Mouse (Mus musculus) urinary bladder, postnatal 25 days (tissue): ENCODE measurements around the gene Jhy.

ENCODE experiments used
- DNase-seq: peaks from one replicate; pipeline ENCODE4 v3.0.0; 2022; ENCODE audit warnings: low spot score

Gene Jhy

DNA sequence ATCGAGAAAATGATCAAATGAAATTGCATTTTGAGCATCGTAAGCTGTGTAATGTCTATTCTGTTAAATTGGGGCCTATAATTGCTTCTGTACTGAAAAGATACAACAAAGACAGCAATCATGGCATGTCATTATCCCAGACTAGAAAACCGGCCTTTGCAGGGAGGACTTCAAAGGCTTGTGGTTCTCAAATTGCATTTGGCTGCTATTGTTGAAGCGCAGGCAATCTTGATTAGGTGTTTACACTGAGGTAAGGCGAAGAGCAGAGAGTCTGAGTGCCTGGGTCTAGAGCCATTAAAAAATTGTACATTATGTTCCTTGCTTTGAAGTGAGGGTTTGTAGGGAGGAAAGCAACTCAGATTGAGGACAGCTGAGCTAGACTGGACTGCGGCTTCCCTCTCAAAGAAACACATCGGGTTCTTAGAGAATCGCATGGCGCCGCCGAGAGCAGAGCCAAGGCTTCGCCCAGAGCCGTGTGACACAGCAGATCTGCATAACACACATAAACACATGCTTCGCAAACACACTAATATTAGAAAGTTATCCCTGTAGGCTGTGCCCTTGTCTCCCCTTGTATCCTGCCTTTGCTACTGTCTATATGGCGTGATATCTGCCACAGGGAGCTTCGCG lies 36.5 kb downstream of the Jhy start:
- no peak for DNase-seq

DNA sequence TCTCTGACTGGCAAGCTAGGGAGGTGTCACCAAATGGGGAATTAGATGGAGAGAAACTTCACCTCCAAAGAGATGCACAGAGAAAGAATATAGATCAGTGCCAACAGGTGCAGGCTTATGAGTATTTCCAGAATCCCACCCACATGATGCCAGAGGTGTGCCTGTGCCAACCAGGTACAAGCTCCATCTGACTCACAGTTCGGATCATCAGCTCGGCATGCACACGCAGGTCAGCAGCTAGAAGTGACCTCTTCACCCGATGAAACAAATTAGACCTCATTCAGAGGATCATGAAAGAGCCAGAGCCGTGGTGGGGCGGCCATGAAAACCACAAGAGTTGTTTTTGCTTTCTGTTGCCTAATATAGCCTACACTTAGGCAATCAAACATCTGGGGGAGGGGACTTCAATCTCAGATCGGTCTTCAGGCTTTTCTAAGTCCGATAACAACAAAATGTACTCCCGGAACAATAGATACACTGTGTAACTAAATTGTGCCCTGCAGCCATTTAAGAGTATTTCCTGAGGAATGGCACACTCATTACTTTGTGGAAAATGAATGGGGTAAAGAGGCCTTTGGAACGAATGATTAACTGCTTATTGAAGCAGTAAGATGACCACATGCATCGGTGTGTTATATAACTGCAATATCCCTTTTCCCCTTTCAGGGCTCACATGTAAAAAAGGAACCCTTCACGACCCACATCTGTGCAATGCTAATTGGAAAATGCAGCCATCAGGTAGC lies 45.9 kb downstream of the Jhy start:
- DNase-seq = no peak

- no peak for DNase-seq
These were observed 55.0 kb downstream of the Jhy start for GRCm38 (mm10) chr9:40908915-40909314.

DNA sequence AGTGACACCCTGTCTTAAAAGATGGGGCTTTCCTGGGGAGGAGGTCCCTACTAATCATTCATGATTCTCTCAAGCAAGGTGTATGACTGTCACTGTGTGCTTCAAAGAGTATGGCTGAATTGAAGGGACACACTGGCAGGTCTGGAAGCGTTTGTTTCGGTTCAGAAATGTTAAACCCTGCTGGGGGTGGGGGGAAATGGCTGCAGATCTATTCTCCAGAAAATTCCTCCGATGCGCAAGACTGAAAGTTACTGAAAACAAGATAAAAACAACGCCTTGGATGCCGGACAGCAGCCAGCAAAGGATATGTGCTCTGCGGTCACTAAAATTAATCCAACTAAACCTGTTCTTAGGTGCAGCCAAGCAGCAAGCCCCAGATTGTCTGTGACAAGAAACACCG lies 55.5 kb downstream of the Jhy start:
- DNase-seq = no peak

DNA sequence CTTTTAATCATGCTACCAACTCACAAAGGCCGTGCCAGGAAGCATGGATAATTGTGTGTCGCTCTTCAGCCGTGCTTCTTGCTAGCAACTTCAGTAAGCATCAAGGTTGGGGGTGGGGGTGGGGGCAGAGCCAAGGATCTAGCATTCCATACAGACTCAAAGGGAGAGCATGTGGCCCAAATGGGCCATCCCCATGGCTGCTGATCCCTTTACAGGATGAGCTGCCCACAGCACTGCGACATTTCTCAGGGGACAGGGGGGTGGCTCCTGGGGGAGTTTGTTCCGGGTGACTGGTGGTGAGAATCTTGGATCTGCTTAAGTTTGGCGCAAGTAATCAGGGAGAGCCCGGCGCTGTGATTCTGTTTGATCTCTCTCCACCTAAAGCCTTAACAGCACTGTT lies 56.5 kb downstream of the Jhy start:
- no peak for DNase-seq

DNA sequence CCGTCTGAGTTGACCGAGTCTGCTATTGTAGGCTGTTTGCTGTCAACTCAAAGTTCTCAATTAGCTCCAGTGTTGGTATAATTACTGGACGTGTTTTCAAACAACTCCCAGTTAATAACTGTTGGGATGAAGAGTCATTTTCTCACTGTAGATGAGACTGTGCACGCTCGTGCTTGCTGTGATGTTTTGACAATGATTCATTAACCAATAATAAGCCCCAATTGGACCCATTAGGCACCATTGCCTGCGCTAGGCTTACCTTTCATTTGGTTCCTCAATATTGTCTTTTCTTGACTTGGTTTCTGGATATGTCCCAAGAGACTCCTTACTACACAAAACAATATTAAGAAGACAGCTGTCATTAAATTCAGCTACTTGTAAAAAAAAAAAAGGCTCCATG lies 71.5 kb downstream of the Jhy start:
- no peak for DNase-seq

DNA sequence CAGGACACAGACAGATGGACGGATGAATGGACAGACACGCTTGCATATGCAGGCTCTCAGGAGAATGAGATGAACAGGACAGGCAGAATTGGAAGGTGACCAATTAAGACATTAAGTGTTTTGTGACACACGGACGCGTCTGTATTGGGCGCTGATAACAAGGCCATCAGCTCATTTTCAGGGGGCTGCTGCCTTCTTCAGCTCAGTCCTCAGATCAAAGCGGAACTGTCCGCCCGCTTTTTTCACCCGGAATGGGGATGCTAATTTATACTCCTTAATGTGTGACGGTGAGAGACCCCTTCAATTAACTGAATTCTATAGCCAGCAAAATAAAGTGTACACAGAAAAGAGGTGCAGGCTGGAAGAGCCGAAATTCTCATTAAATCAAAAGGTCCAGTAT lies 74.5 kb downstream of the Jhy start:
- DNase-seq = no peak

- DNase-seq = no peak
These were observed 78.2 kb downstream of the Jhy start for GRCm38 (mm10) chr9:40885669-40886068.

- DNase-seq = no peak
These were observed 84.9 kb downstream of the Jhy start for GRCm38 (mm10) chr9:40878998-40879397.

DNA sequence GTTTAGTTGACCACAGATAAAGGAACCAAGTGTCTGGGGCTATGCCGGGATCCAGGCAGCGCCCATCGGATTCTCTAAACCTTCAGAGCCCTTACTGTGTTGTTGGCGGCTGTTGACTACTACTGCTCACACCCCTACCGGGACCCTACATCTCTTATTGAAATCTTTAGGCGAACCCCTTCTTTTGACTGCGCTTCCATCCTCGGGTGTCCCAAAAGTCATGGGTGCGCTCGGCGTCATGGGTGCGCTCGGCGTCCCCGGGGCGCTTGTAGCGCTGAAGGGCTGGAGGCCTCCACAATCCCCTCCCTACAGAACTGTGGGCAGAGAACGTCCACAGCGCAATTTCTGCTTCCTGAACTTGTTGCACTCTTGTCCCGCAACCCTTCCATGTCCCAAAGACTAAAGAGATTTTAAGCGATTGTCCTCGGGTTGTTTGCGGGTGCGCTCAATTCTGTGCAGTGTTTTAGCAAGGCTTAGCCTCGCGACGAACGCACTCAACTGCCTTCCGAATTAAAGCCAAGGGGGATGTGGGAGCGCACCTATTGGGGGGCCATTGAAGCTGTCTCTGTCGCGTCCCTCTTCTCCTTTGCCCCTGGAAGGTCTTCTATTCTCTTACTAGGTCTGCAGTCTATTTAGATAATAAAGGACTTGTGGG lies 85.5 kb downstream of the Jhy start:
- no peak for DNase-seq

DNA sequence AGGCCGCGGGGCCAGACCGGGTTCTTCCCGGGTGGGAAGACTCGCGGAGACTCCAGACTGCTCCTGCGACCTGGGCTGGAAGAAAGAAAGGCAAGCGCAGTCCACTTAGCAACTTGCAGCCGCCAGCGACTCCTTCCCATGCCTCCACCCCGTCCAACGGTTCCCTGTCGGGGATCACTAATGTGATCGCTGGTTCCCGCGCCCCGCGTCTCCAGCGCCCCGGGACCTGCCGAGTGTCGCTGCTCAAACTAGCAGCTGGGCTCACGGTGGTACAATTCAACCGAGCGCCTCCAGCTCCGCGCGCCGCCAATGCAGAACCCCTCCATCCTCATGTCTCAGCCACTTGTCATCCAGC lies 86.1 kb downstream of the Jhy start:
- DNase-seq = no peak

- no peak for DNase-seq
These were observed 86.6 kb downstream of the Jhy start for GRCm38 (mm10) chr9:40877146-40877880.

DNA sequence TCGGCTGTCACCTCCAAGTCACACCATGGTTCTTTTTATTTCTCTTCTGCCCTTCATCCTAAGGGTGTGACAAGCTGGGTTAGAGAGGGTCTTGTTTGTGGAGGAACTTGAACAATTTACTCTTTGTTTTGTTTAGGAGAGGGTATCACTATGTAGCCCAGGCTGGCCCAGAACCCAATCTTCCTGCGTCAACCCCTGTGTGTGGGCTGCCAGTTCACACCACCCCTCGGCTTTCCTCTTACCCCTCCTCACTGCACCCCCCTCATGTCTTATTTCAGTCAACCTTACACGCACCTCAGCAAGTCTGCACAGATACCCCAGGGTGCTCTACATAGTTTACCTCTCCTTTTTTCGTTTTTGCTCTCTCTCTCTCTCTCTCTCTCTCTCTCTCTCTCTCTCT lies 87.2 kb downstream of the Jhy start:
- no peak for DNase-seq

GRCm38 (mm10) chr9:40876164-40876563 lies 87.8 kb downstream of the Jhy start:
- no peak for DNase-seq

- DNase-seq = no peak
These were observed 88.5 kb downstream of the Jhy start for GRCm38 (mm10) chr9:40875431-40875830.

DNA sequence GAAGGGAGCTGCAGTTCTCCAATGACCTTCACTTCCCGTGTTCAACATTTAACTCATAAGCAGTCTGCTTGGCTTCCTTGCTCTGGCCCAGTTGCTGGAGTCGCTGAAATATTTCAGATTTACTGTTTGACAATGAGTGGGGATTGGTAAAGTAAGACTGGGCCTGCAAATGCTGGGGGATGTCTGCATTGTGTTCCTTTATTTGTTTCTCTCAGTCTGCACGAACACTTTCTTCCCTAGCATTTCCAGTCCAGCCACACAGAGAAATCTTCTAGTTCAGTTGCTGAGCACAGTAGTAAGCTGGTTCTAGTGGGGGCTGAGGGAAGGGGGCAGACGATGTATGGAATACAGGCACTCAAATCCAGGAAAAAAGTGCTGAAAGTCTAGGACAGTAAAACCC lies 89.0 kb downstream of the Jhy start:
- no peak for DNase-seq

DNA sequence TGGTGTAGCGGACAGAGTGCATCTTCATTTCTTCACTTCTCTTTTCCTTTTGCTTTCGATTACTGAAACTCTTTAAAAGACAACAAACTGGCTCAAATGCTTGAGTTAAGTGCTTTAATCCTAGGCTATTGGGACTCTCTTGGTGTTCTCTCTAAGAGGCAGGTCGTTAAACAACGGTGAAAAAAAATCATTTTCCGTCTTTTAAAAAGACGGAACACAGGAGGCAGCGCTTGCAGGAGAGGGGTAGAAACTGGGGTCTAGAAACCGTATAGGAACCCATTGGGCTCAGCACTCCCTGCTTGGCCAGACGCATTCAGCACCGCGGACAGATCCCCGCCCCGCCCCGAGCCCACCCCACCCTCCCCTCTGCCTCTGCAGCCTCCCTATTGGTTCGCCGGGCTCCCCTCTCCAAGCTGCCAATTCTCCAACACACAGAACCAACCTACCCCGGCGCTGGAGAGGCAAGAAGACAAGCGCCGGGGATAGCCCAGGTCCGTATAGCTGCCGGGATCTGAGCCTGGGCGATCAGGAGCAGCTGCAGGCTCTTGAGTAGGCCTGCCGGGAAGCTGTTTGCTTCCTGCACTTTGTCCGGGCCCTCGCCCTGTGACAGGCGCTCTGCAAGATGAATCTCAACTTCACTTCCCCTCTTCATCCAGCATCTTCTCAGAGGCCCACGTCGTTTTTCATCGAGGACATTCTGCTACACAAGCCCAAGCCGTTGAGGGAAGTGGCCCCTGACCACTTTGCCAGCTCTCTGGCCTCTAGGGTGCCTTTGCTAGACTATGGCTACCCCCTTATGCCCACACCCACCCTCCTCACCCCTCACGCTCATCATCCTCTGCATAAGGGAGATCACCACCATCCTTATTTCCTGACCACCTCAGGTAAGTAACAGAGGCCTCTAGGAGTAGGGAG lies 90.1 kb downstream of the Jhy start, which contains the start of gene Bsx:
Gene Bsx (plus strand): TSS at position 572 of the 915 bp plus-strand sequence.
- peak; percentile 18 for DNase-seq

DNA sequence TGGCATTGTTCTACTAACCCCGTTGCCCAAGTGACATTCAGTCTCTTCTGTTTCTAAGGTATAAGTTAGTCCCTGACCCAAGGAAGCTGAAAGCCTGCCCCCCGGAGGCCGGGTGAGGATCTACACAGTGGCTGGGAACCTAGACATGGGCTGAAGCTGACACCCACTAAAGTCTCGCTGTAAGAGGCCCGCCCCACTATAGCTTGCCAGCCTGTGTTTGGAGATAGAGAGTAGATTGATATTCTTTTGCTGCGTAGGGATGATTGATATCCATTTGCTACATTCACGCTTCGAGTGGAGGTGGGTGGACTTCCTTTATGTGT lies 91.8 kb downstream of the Jhy start:
- DNase-seq = peak; percentile 8

GRCm38 (mm10) chr9:40871369-40872155 lies 92.4 kb downstream of the Jhy start:
- no peak for DNase-seq

DNA sequence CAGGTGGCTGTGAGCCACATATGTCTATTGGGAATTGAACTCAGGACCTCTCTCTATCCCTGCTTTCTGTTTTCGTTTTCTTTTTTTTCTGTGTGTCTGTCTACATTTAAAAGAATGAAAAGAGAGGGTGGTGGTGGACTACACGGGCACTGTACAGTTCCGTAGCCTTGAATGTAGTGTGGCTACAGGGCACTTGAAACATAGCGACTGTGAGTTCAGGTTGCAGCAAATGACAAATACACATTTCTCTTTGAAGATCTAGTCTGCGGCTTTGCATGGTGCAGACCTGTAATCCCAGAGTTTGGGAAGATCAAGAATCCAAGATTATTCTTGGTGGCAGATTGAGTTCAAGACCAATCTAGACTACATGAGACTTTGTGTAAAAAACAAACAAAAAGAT lies 93.6 kb downstream of the Jhy start:
- no peak for DNase-seq

- DNase-seq = no peak
These were observed 104.7 kb downstream of the Jhy start for GRCm38 (mm10) chr9:40859196-40859595.
